Mouse (Mus musculus) limb, embryonic 14.5 days (tissue): ENCODE measurements around the gene 4930486L24Rik. TPM values are rescaled to one million over a fixed set of nuclear protein-coding genes. Genes with fewer than 3 reads are reported as not detected.

Source experiments
- ATAC-seq: fragments of 200-750 bp; cut with Nextera tagmentation; 2 replicates; pipeline ENCODE4 v1.8.0; 2017; ENCODE audit warnings: low read depth, moderate number of reproducible peaks, moderate TSS enrichment; ENCODE audit not compliant: low FRiP score
- DNase-seq: peaks from one replicate; pipeline ENCODE4 v3.0.0-alpha.2; 2015; ENCODE audit warnings: low spot score
- H3K27ac ChIP-seq: fragments of 300-500 bp; sonication (generic); replicated peaks from 2 replicates; pipeline ENCODE4 v1.5.1; 2014; ENCODE audit warnings: low read depth, mild to moderate bottlenecking, low read length, moderate library complexity, mixed read lengths
- H3K27me3 ChIP-seq: fragments of 300-500 bp; sonication (generic); 2 replicates; pipeline ENCODE4 v1.6.1; 2014; ENCODE audit warnings: low read length, mixed read lengths; ENCODE audit not compliant: control insufficient read depth, insufficient read depth
- H3K36me3 ChIP-seq: fragments of 300-500 bp; sonication (generic); 2 replicates; pipeline ENCODE4 v1.6.1; 2014; ENCODE audit warnings: mild to moderate bottlenecking, low read length, moderate library complexity, mixed read lengths; ENCODE audit not compliant: control insufficient read depth, insufficient read depth
- H3K4me1 ChIP-seq: fragments of 300-500 bp; sonication (generic); 2 replicates; pipeline ENCODE4 v1.6.1; 2014; ENCODE audit warnings: antibody characterized with exemption, low read length, mixed read lengths; ENCODE audit not compliant: control insufficient read depth, insufficient read depth
- H3K4me2 ChIP-seq: fragments of 300-500 bp; sonication (generic); replicated peaks from 2 replicates; pipeline ENCODE4 v1.6.1; 2014; ENCODE audit warnings: low read depth, mild to moderate bottlenecking, low read length, moderate library complexity; ENCODE audit not compliant: severe bottlenecking
- H3K4me3 ChIP-seq: fragments of 300-500 bp; sonication (generic); replicated peaks from 2 replicates; pipeline ENCODE4 v1.5.1; 2014; ENCODE audit warnings: low read length
- H3K9ac ChIP-seq: fragments of 300-500 bp; sonication (generic); 2 replicates; pipeline ENCODE4 v1.6.1; 2014; ENCODE audit warnings: mild to moderate bottlenecking, low read depth, low read length, moderate library complexity; ENCODE audit not compliant: severe bottlenecking
- H3K9me3 ChIP-seq: fragments of 300-500 bp; sonication (generic); 2 replicates; pipeline ENCODE4 v1.6.1; 2016; ENCODE audit warnings: low read length; ENCODE audit not compliant: control insufficient read depth
- POLR2A ChIP-seq: fragments of 200-500 bp; IDR thresholded peaks from 2 replicates; pipeline ENCODE4 v1.8.0; 2012; ENCODE audit warnings: inconsistent platforms, mild to moderate bottlenecking, moderate library complexity, borderline replicate concordance; ENCODE audit not compliant: insufficient read depth, insufficient read length; ENCODE audit errors: extremely low read depth
- WGBS: fragments of 180-500 bp; shearing (Covaris S2); extraction: QIAGEN DNeasy Blood & Tissue Kit; methylation state at CpG from one replicate; pipeline ENCODE4 v1.1.7; 2014; 5-methylcytosine and 5-hydroxymethylcytosine counted together
- polyA plus RNA-seq, 2 experiments: library from polyadenylated mRNA; depleted of rRNA in 1 of 2; stranded (reverse) in 1 of 2; unstranded in 1 of 2; fragments of >200 nt; fragmentation: Nextera tagmentation in 1 of 2; extraction: Ambion mirVana in 1 of 2; gene quantifications; 2 replicates each; pipeline versions ENCODE4 v1.2.1 to v1.2.3; 2012 to 2014

The 4930486L24Rik gene
- polyA plus RNA-seq, 2 experiments = not detected

- no peak overlapping the region for H3K27ac ChIP-seq
- no peak for DNase-seq
- no peak overlapping the region for H3K4me2 ChIP-seq
- H3K4me3 ChIP-seq = no peak overlapping the region
- 72% methylated on average over 2 of the region's 2 CpGs for WGBS
- no peaks in the 10 kb centered on the region for H3K27me3 ChIP-seq
- H3K4me1 ChIP-seq = no peaks in the 10 kb centered on the region
- TF ChIP-seq POLR2A = no peak
- H3K36me3 ChIP-seq = no peaks in the 10 kb centered on the region
- H3K9ac ChIP-seq = no peak overlapping the region
- H3K9me3 ChIP-seq = no peaks in the 10 kb centered on the region
- no peak for ATAC-seq
These were observed 54.6 kb downstream of the 4930486L24Rik start for GRCm38 (mm10) chr13:60809690-60810089.

DNA sequence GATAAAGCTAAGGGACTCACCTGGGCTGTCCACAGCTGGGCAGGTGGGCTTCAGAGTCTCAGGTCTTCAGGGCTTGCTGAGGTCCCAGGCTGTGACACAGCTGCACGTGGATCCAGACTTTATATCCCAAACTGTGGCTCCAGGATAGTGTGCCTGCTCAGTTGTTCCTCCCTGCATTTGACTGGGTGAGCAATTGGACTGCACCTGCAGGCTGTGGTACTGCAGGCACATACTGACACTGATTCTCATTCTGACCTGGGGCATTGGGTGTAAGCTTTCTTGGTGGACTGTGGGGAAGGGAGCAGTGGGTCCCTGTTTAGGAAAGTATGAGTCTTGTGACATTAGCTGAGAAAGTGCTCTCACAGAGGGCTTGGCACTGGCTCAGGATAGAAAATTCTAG, 61.5 kb downstream of the 4930486L24Rik start, which contains the start of gene Ctsll3:
TSS of gene Ctsll3 (minus strand) at position 101 of the 400 bp plus-strand sequence.
- Histone ChIP-seq H3K4me3 (no peak within 1 kb of the TSS), H3K4me2 (no peak within 1 kb of the TSS), H3K36me3 (no peaks in the 10 kb centered on the region), H3K4me1 (no peaks in the 10 kb centered on the region), H3K27me3 (no peaks in the 10 kb centered on the region), H3K9ac (no peak within 1 kb of the TSS), H3K27ac (no peak within 1 kb of the TSS), H3K9me3 (no peaks in the 10 kb centered on the region)
- DNase-seq = no peak
- no peak for TF ChIP-seq POLR2A
- ATAC-seq = no peak
- WGBS = 80% methylated on average over 1 of the region's 1 CpGs

Other genes with a start within 250 kb of the 4930486L24Rik start
- gene BC051665, start 78.1 kb downstream of the 4930486L24Rik start, polyA plus RNA-seq (2012; rRNA removed) = not detected in 2 replicates
- not detected in 2 replicates for gene BC051665, start 78.1 kb downstream of the 4930486L24Rik start, polyA plus RNA-seq (2014; fragmentation: Nextera tagmentation; extraction: Ambion mirVana)
- not detected in 2 replicates for gene Ctsll3, start 61.6 kb downstream of the 4930486L24Rik start, polyA plus RNA-seq (2012; rRNA removed)
- 0.45 TPM in 1 of 2 replicates, not detected in the other for gene Ctsll3, start 61.6 kb downstream of the 4930486L24Rik start, polyA plus RNA-seq (2014; fragmentation: Nextera tagmentation; extraction: Ambion mirVana)
- gene Gm49392, start 32.4 kb upstream of the 4930486L24Rik start, polyA plus RNA-seq (2012; rRNA removed) = 0.24 TPM in 1 of 2 replicates, not detected in the other
- gene Gm49392, start 32.4 kb upstream of the 4930486L24Rik start, polyA plus RNA-seq (2014; fragmentation: Nextera tagmentation; extraction: Ambion mirVana) = 0.36 TPM in 2 replicates
- 3.1 and 3.5 TPM in 2 replicates for gene Ctla2b, start 33.0 kb upstream of the 4930486L24Rik start, polyA plus RNA-seq (2012; rRNA removed)
- 3.8 and 4.1 TPM in 2 replicates for gene Ctla2b, start 33.0 kb upstream of the 4930486L24Rik start, polyA plus RNA-seq (2014; fragmentation: Nextera tagmentation; extraction: Ambion mirVana)
- gene Tpbpb, start 40.4 kb upstream of the 4930486L24Rik start, polyA plus RNA-seq (2012; rRNA removed) = 1.2 and 1.5 TPM in 2 replicates
- not detected in 2 replicates for gene Tpbpb, start 40.4 kb upstream of the 4930486L24Rik start, polyA plus RNA-seq (2014; fragmentation: Nextera tagmentation; extraction: Ambion mirVana)
- not detected in 2 replicates for gene Gm49393, start 71.1 kb upstream of the 4930486L24Rik start, polyA plus RNA-seq (2012; rRNA removed)
- not detected in 2 replicates for gene Gm49393, start 71.1 kb upstream of the 4930486L24Rik start, polyA plus RNA-seq (2014; fragmentation: Nextera tagmentation; extraction: Ambion mirVana)
- 4.0 and 4.6 TPM in 2 replicates for gene Gm49391, start 72.1 kb upstream of the 4930486L24Rik start, polyA plus RNA-seq (2012; rRNA removed)
- gene Gm49391, start 72.1 kb upstream of the 4930486L24Rik start, polyA plus RNA-seq (2014; fragmentation: Nextera tagmentation; extraction: Ambion mirVana) = 1.6 and 3.5 TPM in 2 replicates
- 11.2 and 18.4 TPM in 2 replicates for gene Ctla2a, start 72.2 kb upstream of the 4930486L24Rik start, polyA plus RNA-seq (2012; rRNA removed)
- gene Ctla2a, start 72.2 kb upstream of the 4930486L24Rik start, polyA plus RNA-seq (2014; fragmentation: Nextera tagmentation; extraction: Ambion mirVana) = 26.3 and 30.2 TPM in 2 replicates
- gene Tpbpa, start 77.5 kb upstream of the 4930486L24Rik start, polyA plus RNA-seq (2012; rRNA removed) = 4.8 and 5.4 TPM in 2 replicates
- not detected in 2 replicates for gene Tpbpa, start 77.5 kb upstream of the 4930486L24Rik start, polyA plus RNA-seq (2014; fragmentation: Nextera tagmentation; extraction: Ambion mirVana)
- 1.1 and 1.3 TPM in 2 replicates for gene Ctsj, start 141.5 kb upstream of the 4930486L24Rik start, polyA plus RNA-seq (2012; rRNA removed)
- not detected in 2 replicates for gene Ctsj, start 141.5 kb upstream of the 4930486L24Rik start, polyA plus RNA-seq (2014; fragmentation: Nextera tagmentation; extraction: Ambion mirVana)
- gene Ctsq, start 176.2 kb upstream of the 4930486L24Rik start, polyA plus RNA-seq (2012; rRNA removed) = not detected in 2 replicates
- gene Ctsq, start 176.2 kb upstream of the 4930486L24Rik start, polyA plus RNA-seq (2014; fragmentation: Nextera tagmentation; extraction: Ambion mirVana) = not detected in 2 replicates